Mouse (Mus musculus) CD4-positive, CD25-positive, alpha-beta regulatory T cell, adult 2 months (primary cell): ENCODE data around the gene Ppp2ca.
A peak's percentile ranks its signal among the peaks of the same experiment; 100 is the strongest.
"Not testable (repeated sequence)": the region's sequence is repeated elsewhere in the genome, so short reads cannot be mapped to it uniquely, and the experiment has no call there.

Experiments used
- DNase-seq: peaks from one replicate; pipeline ENCODE4 v3.0.0-alpha.2; 2012; ENCODE audit warnings: low read depth, low spot score

Ppp2ca gene

DNA sequence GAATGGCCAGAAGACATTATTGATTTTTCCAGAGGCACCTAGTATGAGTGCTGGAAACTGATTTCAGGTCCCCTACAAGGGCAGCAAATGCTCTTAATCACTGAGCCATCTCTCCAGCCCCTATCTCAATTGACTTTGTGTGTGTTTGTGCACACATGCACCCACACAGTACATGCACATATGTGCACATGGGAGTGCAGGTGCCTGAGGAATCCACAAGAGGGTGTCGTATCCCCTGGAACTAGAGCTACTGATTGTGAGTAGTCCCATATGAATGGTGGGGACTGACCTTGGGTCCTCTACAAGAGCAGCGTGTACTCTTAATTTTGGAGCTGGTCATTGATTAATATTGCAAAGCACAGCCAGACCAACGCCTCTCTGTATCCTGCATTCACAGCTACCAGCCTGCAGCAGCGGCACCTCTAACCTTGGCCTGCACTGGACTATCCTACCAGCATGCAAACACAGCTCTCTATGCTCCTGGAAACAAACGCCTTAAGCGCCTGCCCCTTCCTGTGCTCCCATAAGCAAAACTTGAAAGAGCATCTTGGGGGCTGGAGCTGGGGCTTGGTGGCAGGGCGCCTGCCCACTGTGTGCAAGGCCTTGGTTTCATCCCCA, 32.1 kb downstream of the Ppp2ca start:
- peak; percentile 25 for DNase-seq

DNA sequence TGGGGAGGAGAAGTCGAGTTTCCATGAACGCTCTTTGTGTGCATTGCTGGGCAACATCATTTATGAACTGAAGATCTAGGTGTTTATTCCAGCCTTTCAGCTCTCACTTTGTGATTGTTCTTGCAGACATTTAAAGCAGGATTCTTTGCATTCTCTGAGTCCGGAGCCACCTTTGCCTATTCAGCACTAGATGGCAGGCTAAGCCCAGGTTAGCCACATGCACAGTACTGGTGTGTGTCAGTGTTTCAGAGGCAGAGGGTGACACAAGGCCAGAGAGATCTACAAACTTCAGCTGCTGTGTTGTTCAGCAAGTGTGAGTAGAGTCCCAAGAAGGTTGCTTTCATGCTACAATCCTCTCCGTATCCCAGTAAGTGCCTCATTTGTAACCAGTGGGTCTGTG, 45.2 kb downstream of the Ppp2ca start:
- peak; percentile 49 for DNase-seq

DNA sequence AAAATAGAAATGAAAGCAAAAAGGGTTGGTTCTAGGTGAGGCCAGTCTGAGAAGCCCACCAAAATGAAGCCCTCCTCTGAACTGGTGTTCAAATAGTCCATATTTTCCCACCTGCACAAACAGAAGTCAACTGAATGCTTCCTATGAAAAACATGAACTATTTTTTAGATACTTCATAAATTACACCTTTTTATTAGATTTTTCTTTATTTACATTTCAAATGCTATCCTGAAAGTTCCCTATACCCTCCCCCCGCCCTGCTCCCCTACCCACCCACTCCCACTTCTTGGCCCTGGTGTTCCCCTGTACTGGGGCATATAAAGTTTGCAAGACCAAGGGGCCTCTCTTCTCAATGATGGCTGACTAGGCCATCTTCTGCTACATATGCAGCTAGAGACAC, 46.9 kb downstream of the Ppp2ca start, which contains the start of gene Olfr1373:
Gene Olfr1373, minus strand, starts transcription at position 101 of the 400 bp plus-strand sequence.
- not testable (repeated sequence) for DNase-seq

DNA sequence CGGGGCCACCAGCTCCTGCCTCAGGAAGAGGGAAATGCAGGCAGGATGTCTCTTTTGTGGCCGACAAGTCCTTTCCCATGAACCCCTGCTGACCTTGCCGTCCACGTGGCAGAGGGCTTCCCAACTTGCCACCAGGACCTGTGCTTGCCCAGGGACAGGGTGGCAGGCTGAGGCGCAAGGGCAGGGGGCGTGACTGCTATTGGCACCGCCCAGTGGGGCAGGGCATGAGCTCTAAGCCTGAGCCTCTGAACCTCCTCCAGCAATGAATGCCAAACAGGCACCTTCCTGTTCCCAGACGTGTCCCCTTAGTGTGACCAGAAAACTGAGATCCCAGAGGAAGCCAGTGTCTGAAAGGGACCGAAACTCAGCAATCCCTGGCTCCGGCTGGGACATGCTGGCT, 65.4 kb downstream of the Ppp2ca start:
- DNase-seq: no peak

DNA sequence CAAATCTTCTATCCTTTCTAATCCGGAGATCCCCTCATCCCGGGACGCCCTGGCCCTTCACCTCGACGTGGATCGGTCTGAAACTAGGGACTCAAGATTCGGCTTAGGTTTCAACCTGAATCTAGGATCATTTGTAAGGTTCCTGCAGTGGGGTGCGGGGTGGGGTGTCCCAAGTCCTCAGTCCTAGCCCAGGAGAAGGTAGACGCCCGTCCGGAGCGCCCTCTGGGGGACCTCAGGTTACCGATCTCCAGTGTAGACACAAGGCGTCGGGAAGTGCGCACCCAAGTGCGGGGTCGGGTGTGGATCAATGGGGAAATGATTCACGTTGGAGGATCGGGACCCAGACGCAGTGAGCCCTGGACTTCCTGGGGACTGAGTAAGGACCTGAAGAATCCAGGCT, 68.6 kb downstream of the Ppp2ca start:
- DNase-seq: peak; percentile 36

DNA sequence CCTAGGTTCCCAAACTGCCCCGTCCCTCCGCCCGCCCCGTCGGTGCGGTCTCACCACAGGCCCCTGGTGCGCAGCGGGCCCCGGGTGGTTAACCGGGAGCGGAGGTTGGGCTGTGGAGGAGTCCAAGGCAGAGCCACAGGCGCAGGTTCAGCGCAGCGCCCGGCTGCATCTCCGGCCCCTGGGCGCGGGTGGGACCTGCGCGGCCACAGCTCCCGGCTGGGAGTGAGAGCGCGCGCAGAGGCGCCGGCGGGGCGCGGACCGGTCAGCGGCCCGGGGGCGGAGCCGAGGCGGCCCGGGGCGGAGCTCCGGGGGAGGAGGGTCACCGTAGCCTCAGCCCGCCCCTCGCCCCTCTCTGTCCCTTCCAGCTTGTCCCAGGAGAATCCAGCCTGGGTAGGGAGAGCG, 69.4 kb downstream of the Ppp2ca start:
- peak; percentile 14 for DNase-seq

DNA sequence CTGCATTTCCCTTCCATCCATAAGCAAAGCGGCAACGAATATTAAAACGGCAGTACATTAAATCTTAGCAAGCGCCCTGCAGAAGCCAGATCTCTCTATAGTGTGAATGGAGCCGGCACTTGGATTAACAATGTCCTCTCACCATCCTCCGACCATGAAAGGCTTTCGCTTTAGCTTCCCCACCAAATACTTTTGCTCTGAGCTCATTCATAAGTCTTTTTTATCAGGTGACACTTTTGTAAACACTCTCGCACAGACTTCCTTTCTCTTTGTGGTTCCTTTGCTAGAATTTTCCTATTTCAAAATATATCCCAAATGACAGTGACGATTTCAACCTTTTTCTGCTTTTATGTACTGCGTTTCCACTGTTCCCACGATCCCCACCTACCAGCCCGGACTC, 70.0 kb downstream of the Ppp2ca start:
- DNase-seq: peak; percentile 21
